Mouse (Mus musculus) layer of hippocampus, adult 11-12 months (tissue): ENCODE results near the gene Cldn14.
"Not testable (repeated sequence)": the region's sequence is repeated elsewhere in the genome, so short reads cannot be mapped to it uniquely, and the experiment has no call there.

Source experiments
- DNase-seq: peaks from one replicate; pipeline ENCODE4 v3.0.0; 2022; ENCODE audit warnings: low spot score

Cldn14 gene

GRCm38 (mm10) chr16:94008737-94009136, at the start of gene Cldn14:
Cldn14 (minus strand) TSS chr16:94008837.
- no peak for DNase-seq

GRCm38 (mm10) chr16:94055576-94055975, 46.9 kb upstream of the Cldn14 start:
- DNase-seq, result no peak

- no peak for DNase-seq
Measured at GRCm38 (mm10) chr16:94055176-94055575, 46.5 kb upstream of the Cldn14 start.

- DNase-seq, result no peak
Measured at GRCm38 (mm10) chr16:94050368-94050767, 41.7 kb upstream of the Cldn14 start.

GRCm38 (mm10) chr16:94044996-94045395, 36.4 kb upstream of the Cldn14 start:
- DNase-seq, result peak; percentile 34

- DNase-seq, result no peak
Measured at GRCm38 (mm10) chr16:94043797-94044196, 35.2 kb upstream of the Cldn14 start.

- DNase-seq, result no peak
Measured at GRCm38 (mm10) chr16:94041065-94041712, 32.6 kb upstream of the Cldn14 start.

- DNase-seq, result no peak
Measured at GRCm38 (mm10) chr16:94040485-94040884, 31.8 kb upstream of the Cldn14 start.

- no peak for DNase-seq
Measured at GRCm38 (mm10) chr16:94038986-94039341, 30.3 kb upstream of the Cldn14 start.

- peak; percentile 69 for DNase-seq
Measured at GRCm38 (mm10) chr16:94038272-94038985, 29.8 kb upstream of the Cldn14 start.

- DNase-seq, result no peak
Measured at GRCm38 (mm10) chr16:94037280-94037679, 28.6 kb upstream of the Cldn14 start.

- no peak for DNase-seq
Measured at GRCm38 (mm10) chr16:94034152-94034551, 25.5 kb upstream of the Cldn14 start.

GRCm38 (mm10) chr16:94032270-94032669, 23.6 kb upstream of the Cldn14 start:
- no peak for DNase-seq

GRCm38 (mm10) chr16:94023352-94024280, 15.0 kb upstream of the Cldn14 start:
- no peak for DNase-seq

- not testable (repeated sequence) for DNase-seq
Measured at GRCm38 (mm10) chr16:94019725-94020124, 11.1 kb upstream of the Cldn14 start.

- DNase-seq, result no peak
Measured at GRCm38 (mm10) chr16:94017953-94018352, 9.3 kb upstream of the Cldn14 start.

- DNase-seq, result no peak
Measured at GRCm38 (mm10) chr16:94014489-94015096, 6.0 kb upstream of the Cldn14 start.

- not testable (repeated sequence) for DNase-seq
Measured at GRCm38 (mm10) chr16:94013328-94014086, 4.9 kb upstream of the Cldn14 start.

- no peak for DNase-seq
Measured at GRCm38 (mm10) chr16:94011224-94011623, 2.6 kb upstream of the Cldn14 start.

GRCm38 (mm10) chr16:94010633-94011032, 2.0 kb upstream of the Cldn14 start:
- DNase-seq, result no peak

GRCm38 (mm10) chr16:94010156-94010555, 1.5 kb upstream of the Cldn14 start:
- DNase-seq, result no peak
